Mouse (Mus musculus): ENCODE data around the gene Zfp36.

Gene Zfp36

DNA sequence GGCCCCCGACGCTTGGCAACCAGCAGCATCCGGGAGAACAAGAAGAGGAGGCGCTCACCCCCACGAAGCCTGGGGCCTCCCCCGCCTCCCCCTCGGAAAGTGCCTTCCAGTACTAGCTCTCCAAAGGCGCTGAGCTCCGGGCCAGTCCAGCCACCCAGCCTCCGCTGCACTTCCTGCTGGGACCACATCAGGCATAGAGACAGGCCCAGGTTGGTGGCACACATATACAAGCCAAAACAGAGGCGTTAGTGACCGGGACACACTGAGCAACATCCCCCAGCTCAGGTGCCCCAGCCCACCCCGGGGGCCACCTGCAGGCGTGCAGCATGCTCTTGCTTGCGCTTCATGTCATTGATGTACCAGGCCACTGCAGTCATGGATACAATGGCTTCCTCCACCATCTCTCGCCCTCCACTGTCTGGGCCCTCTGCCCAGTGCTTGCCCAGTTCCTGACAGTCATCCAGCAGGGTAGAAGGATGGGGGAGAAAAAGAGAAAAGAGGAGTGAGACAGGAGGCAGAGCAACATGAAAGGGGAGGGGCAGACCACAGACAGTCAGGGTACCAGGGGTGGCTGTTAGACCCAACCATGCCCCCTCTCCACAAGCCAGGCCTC is 12.3 kb downstream of the Zfp36 start:
- no peak for DNase-seq

DNA sequence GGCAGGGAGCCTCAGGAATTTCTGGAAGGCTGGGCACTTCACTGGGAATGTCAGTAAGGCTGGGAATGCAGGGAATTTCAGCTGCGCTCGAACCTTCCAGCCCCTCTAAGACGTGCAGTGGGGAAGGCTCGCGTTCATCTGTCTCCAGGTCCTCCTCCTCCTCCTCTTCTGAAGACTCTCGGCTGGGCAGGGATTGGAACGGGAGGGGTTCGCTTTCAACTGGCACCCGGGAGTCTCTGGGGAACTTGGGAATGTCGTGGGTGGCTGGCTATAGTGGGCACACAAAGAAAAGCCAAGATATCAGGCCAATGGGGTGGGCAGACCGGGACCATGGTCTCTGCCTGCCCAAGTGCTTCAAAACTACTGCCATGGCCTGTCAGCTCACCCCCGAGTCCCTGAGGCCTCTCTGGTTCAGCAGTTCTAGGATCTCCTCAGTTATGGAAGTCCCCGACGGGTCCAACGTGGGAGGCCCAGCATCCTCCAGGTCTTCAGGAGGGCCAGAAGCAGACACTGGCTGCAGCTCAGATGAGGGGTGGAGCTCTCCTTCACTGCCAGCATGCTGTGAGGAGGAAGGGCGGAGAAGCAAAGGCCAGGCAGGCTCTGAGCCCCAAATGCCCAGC is 17.5 kb downstream of the Zfp36 start:
- DNase-seq = no peak

DNA sequence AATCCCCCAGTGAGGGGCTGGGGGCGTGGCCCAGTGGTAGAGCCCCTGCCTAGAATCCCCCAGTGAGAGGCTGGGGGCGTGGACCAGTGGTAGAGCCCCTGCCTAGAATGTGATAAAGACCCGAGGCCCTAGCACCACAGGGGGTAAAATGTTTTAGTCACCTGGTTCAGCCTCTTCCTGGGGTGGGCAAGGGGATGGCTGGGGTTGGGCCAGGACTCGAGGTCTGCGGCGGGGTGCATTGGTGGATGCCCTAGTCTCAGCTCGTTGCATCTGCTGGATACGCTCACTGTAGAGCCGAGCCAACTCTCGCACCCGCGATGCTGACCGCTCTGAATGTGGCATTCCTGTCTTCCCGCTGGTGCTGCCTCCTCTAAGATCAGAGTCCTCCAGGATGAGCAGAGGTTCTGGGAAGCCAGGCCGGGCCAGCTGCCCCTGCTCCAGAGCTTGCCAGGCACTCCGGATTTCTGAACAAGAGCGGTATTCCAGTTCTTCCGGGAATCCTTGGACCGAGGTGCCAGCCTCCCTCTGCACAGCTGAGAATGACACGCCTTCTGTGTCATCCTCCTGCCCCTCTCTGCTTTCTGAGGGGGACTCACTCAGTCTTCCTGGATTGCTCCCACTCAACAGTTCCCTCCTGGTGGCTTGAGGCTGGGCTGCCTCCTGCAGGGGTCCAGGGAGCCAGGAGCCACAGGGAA is 18.3 kb downstream of the Zfp36 start:
- DNase-seq = no peak

DNA sequence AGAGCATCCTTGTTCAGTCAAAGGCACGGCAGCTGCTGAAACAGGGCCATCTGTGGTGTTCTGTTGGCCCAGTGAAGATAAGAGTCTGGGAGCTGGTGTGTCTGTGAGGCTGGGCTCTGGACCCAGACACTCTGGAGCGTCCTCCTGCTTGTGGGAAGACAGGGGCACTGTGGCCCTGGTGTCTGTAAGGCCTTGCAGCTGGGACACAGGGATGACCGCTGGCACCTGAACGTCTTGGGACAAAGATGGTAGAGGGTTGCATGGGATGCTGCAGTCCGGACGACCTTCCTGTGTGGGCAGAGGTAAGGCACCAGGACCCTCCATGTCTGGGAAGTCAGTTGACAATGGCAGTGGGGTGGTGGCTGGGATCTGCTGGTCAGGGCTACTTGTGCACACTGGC is 19.8 kb downstream of the Zfp36 start:
- DNase-seq = no peak

DNA sequence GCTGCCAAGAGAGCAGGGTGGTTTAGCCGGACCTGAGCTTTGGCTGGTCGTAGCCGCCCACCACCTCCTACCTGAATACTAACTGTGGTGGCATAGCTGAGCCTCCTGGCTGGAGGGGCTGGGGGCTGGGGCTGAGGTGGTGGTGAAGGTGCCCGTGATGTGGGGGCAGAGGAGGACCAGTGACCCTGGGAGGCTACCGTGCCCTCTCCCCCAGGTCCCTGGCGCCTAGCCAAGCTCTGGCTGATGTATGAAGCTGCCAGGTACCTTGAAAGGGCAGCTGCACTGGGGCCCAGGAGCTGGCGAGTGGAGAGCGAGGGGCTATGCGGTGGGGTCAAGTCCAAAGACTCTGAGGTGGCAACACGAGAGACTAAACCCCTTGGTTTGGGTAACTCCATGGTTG is 20.2 kb downstream of the Zfp36 start:
- no peak for DNase-seq

DNA sequence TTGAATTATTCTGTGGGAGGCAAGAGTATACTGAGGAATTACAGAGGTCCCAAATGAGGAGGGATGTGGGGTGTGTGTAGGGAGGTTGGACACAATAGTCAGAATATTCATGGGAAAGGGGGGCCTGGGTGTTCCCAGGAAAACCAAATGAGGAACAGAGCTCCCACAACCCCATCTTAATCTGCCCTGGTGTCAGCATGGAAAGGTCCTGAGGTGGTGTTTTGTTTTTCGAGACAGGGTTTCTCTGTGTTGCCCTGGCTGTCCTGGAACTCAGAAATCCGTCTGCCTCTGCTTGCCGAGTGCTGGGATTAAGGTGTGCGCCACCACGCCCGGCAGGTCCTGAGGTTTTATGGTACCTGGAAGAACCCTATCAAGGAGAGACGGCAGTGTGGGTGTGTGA is 21.6 kb downstream of the Zfp36 start:
- DNase-seq = no peak

DNA sequence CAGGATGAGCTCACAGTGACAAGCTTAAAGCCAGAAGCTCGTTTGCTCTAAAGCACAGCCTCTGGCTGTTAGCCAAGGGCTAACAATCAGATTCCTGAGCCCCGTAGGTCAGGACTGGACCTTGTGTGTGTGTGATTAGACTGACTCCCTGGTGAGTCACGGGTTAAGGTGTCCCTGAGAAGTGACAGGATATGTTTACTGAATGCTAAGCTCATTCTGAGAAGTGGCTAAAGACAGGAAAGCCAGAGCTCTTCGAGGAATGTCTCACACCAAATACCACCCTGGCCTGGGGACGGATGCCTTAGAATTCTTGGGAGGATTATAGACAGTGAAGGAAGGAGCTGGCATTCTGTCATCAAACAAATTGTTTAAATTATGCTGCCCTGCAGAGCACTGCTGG is 22.1 kb downstream of the Zfp36 start:
- DNase-seq = peak; percentile 23

DNA sequence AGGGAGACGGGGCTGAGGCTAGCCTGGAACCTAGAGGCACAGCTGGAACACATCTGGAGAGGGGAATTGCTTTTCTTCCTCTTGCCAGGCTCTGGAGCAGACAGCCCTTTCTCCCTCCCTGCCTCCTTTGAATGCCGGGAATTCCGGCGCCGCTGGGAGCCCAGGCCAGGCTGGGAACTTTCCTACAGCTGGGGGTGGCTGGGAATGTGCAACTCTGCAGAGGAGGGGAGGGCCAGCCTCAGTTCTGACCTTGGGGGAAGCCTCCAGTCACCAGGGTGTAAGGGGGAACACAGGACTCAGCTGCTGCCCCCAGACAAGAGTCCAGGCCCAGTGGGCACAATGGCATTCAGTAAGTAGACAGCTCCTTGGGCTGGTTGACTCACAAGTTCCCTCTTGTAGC is 23.1 kb downstream of the Zfp36 start:
- DNase-seq = peak; percentile 62

DNA sequence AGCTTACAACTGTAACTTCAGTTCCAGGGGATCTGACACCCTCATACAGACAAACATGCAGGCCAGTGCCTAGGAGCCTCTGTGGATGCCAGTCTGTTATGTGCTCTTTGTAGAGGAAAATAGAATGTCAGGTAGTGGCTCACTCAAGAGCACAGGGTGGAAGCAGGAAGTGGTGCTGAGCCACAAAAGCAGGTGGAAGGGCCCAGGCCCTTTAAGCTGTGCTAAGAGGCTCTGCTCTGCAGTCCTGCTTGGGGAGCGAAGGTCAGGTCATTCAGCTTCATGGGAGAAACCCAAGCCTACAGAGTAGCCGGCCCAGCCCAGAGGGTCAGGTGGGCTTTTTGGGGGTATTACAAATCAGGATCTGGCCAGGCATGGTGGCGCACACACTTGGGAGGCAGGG is 24.8 kb downstream of the Zfp36 start:
- DNase-seq = no peak

DNA sequence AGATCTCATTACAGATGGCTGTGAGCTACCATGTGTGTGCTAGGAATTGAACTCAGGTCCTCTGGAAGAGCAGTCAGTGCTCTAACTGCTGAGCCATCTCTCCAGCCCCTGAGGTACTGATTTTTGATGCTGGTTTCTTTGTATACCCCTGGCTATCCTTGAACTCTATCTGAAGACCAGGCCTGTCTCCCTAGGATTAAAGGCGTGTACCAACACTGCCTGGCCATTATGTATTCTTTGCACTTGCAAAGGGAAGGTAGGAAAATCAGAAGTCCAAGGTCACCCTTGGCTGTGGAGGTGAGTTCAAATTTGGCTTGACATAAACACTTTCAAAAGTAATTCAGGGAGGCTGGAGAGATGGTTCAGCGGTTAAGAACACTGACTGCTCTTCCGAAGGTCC is 25.5 kb downstream of the Zfp36 start:
- DNase-seq = no peak

DNA sequence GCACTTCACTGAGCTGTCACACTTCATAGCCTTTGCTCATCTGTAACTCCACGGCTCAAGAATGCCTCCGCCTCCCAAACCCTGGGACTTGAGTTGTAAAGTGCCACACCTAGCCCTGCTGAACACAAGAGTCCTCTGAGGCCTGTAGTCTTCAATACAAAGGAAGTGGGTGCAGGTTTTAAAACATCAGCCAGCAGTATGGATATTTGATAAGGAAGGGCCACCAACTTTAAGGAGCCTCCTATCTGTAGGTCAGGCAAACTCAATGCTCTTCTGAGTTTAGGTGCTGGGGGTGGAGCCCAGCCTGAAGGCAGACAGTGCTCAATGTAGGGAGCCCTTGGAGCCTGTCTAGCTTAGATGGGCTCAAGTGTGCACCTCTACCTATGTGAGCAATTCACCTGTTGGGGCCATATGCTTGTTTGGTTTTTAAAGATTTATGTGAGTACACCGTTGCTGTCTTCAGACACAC is 25.9 kb downstream of the Zfp36 start:
- DNase-seq = no peak

DNA sequence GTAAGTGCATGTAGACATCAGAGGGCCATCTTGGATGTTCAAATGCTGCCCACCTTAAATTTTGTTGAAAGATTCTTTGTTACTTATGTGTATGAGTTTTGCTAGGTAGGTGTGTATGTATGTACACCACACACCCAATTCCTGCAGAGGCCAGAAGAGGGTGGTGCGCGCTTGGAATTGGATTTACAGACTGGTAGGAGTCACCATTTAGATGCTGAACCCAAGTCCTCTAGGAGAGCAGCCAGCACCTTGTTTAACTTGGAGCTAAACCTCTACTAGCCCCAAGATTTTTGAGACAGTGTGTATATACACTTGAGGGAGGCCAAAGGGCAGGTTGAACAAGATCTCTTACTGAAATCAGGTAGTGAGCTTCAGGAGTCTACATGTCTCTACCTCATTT is 26.8 kb downstream of the Zfp36 start:
- DNase-seq = no peak

DNA sequence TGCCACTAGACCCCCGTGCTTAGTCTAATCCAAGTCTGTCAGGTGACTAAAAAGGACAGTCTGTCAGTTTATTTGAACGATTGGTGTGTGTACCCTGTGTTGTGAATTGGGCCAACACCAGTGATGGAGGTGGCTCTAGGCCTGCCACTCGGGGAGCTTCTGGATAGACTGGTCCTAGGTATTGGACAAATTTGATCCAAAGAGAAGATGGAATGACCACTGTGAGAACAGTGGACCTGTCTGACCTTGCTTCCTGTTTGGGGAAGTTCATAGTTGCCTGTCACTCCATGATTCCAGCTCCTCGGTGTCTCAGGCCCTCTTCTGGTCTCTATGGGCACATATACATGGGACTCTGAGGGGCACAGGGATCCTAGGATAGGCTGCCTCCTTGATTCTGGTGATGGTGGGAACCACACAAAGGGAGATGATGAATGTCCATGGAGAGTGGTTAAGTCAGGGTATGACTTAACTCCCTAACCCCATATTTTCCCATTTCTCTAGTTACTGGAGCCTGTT is 28.3 kb downstream of the Zfp36 start:
- no peak for DNase-seq

DNA sequence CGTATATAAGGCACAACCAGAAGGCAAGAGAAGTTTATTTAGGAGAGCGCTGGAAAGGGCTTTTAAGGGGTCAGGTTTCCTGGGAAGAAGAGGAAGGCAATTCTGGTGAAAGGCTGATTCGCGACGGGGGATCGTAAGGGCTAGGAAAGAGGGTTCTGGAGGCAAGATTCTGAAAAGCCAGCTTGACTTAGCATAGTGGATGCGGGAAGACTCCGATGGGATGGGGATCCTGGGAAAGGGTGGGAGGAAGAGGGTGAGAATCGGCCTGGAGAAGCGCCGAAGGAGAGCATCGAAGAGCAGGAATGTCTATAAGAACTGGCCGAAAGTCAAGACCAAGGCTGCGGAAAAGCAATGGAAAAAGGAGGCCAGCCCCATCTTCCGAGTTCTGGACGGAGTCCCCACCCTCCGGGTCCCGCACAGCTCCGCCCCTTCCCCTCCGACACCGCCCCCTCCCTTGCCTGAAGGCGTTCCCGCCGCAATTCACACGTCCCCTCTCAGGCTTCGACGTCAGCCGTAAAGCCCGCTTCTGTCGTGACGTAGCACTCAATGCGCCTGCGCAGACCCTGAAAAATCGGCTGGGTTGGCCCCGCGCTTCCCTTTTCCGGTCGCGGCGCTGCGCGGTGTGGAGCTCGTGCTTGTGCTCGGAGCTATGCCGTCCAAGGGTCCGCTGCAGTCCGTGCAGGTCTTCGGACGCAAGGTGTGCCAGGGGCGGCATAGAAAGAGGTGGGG is 29.7 kb downstream of the Zfp36 start, which contains the start of gene Rps16:
Gene Rps16, plus strand, starts transcription at position 498 of the 729 bp plus-strand sequence.
- peak; percentile 99 for DNase-seq

DNA sequence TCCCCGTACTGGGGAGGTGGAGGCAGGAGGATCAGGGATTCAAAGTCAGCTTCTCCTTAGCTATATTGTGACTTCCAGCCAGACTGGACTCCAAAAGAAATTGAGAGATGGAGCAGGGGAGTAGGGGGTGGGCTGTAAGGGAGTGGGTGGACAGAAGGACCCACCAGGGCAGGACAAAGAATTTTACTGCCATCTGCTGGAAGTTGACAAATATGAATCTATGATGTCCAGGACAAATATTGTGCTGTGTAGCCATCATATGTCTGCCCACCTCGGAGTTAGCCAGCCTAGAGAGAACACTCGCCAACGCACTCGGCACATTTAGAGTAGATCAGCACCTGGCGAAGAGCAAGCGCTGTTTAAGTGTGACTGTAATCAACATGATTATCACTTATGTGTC is 31.5 kb downstream of the Zfp36 start:
- DNase-seq = no peak

DNA sequence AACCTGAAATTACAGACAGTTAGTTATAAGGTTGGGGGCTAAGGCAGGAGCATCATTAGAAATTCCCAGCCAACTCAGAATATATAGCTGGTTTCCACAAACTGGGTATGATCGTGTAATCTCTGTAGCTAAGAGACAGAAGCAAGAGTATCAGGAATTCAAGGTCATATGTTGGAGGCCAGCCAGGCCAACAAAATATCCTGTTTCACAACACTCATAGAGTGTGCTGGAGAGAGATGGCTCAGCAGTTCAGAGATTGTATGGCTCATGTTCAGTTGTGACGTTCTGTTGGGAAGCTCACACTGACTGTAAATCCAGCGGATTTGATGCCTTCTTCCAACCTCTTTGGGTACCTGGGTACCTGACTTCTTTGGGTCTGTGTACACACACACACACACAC is 32.3 kb downstream of the Zfp36 start:
- no peak for DNase-seq

DNA sequence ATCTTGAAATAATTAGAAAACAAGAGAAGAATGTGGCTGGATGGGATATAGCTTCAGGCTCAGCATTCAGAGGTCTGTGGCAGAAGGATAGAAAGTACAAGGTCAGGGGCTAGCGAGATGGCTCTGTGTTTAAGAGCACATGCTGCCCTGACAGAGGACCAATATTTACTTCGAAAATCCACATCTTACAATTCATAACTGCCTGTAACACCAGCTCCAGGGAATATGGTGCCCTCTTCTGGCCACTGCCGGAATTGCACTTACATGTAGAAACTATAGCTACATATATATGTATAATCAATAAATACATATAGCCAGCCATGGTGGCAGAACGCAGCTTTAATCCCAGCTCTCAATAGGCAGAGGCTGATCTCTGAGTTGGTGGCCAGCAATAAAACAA is 35.4 kb downstream of the Zfp36 start:
- peak; percentile 79 for DNase-seq

DNA sequence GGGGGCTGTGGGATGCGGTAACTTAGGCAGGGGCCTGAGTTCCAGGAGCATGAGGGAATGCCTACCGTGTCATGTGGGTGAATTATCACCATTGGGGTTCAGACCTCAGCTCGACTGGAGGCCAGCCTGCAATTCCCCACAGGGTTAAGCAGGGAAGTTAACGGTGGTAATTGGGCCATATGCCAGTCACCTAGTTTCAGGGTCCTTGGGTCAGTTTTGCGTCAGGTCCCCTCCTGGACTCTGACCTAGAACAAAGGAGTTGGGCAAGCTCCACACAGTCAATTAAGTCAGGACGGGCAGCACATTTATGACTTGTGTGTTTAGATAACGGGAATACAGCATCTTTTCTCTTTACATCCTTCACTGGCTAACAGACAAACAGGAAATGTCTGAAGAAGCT is 38.7 kb downstream of the Zfp36 start:
- DNase-seq = no peak

DNA sequence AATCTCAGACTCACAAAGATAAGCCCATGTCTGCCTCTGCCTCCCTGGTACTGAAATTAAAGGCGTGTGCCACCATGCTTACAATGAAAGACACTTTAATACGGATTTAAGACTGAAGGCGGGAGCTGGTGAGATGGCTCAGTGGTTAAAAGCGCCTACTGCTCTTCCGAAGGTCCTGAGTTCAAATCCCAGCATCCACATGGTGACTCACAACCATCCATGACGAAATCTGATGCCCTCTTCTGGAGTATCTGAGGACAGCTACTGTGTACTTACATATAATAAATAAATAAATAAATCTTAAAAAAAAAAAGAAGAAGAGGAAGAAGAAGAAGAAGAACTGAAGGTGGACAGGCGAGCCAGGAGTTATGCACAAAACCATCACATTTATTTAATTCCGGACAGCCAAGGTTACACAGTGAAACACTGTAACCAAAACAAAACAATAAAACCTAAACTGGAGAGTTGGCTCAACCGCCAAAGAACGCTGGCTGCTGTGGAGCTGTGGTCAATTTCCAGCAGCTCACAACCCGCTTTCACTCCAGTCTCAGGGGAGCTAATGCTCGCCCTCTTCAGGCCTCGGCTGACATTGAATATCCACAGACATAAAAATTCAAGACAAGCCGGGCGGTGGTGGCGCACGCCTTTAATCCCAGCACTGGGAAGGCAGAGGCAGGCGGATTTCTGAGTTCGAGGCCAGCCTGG is 40.7 kb downstream of the Zfp36 start:
- DNase-seq = peak; percentile 64

DNA sequence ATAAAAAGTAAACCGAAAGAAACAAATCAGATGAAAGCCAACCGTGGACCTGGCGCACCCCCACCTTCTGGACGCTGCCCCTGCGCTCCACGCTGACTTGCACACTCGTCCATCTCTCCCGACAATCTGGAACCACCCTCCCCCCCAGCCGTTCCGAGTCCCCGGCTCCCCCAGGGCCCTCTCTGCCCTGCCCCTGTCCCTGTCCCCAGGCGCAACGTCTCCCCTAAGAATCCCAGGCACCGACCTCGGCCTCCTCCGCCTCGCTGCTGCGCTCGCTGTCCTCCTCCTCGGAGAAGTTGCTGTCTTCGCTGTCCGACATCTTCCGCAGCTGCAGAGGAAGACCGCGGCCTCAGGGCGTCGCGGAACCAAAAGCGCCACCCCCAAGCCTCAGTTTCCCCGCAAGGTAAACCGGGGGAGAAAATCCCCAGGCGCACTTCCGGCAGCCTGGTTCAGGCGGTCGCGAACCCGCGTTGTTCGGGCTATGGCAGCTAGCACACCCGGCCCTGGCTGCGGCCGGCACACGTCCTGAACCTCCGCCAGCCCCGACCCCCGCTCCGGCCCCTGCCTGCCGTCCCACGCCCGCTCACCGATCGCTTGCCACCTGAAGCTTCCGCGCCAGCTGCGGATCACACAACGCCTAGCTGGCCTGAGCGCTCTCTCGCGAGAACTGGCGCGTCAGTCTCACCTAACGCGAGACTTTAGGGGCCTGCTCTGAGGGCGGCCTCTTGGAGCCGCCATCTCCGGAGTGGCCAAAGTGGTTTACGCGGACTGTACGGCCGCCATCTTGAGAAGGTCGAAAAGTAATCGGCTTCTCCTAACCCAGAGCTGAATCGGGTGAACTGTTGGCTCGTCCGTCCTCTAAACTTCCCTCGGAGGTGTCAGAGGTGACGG is 41.7 kb downstream of the Zfp36 start, which contains the start of gene Supt5:
Gene Supt5, minus strand, starts transcription at position 639 of the 891 bp plus-strand sequence.
- peak; percentile 98 for DNase-seq

DNA sequence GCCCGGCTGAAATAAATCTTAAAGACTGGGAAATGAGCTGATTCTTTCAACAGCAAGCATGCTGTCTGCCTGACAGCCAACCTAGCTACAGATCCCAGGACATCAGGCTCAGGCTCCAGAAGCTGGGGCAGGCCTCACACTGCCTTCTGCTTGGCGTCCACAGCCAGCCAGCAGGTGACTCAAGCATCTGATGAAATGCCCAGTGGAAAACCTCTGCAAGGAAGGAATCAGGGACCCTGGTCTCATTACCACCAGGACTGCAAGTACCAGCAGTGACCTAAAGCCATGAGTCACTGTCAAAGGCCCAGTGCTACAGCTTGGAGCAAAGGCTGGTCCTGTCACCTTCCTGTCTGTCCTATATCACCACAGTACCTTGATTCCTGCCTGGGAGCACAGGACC is 44.6 kb downstream of the Zfp36 start:
- DNase-seq = no peak

DNA sequence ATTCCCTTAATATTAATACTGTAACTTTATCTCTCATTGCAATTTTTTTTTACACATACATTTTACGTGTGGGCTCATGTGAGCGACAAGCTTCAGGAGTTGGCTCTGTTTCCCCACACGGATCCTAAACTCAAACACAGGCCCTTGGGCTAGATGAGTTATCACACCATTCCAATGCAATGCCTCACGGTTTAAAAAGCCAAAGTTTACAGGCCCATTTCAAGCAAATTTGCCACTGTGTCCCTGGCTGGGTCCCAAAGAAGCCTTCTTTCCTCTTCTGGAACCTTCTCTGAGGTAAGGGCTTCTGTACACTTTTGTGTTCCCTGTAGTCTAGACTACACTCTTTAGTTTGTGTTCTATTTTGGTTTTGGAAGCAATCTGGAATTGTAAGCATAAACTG is 45.5 kb downstream of the Zfp36 start:
- DNase-seq = no peak
